Mouse (Mus musculus) right cerebral cortex, postnatal 25 days (tissue): ENCODE data around the gene Ccin.

Experiments used
- DNase-seq: peaks from one replicate; pipeline ENCODE4 v3.0.0; 2022

The Ccin gene

GRCm38 (mm10) chr4:43983181-43983580 is at the start of gene Ccin:
Gene Ccin (plus strand): TSS chr4:43983483.
- DNase-seq = no peak

GRCm38 (mm10) chr4:43936186-43936585 is 47.1 kb upstream of the Ccin start:
- no peak for DNase-seq

GRCm38 (mm10) chr4:43936749-43937674 is 46.3 kb upstream of the Ccin start:
- DNase-seq = no peak

DNA sequence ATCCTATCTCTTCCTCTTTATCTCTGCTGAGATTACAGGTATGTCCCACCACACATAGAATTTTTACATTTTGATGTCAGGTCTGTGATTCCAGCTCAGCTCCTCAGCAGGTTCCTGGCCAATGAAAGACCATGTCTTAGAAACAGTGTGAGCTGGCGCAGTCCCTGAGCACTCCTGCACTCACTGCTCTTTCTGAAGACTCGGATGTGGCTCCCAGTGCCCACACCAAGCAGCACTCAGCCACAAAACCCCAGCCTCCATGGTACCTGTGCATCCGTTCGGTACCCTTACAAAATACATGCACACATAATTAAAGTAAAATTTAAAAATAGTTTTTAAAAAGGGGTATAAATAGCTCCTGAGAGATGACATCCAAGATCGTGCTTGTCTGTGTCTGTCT is 42.0 kb upstream of the Ccin start:
- DNase-seq = no peak

DNA sequence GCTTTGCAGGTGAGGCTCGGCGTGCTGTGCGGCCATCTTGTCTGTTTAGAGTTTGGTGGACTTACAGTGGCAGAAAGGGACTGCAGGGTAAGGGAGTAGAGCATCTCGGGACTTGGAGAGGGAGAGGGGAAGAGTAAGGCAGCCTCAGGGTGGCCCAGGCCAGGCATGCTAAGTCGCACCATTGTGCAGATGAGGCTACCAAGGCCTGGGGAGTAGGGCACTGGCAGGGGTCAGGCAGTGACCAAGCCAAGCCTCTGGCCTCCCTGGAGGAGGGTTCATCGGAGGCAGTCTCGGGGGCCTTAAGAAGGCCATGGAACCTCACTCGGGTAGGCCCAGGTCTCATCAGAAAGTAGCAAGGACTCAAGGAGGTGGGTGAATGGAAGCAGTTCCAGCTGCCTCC is 40.9 kb upstream of the Ccin start:
- no peak for DNase-seq

GRCm38 (mm10) chr4:43947571-43947970 is 35.7 kb upstream of the Ccin start:
- no peak for DNase-seq

GRCm38 (mm10) chr4:43957292-43957845 is 25.9 kb upstream of the Ccin start, which contains the start of gene Glipr2:
Gene Glipr2 (plus strand): TSS chr4:43957401.
- DNase-seq = peak; percentile 53

- DNase-seq = no peak
These were observed 25.3 kb upstream of the Ccin start for GRCm38 (mm10) chr4:43957846-43958461.

DNA sequence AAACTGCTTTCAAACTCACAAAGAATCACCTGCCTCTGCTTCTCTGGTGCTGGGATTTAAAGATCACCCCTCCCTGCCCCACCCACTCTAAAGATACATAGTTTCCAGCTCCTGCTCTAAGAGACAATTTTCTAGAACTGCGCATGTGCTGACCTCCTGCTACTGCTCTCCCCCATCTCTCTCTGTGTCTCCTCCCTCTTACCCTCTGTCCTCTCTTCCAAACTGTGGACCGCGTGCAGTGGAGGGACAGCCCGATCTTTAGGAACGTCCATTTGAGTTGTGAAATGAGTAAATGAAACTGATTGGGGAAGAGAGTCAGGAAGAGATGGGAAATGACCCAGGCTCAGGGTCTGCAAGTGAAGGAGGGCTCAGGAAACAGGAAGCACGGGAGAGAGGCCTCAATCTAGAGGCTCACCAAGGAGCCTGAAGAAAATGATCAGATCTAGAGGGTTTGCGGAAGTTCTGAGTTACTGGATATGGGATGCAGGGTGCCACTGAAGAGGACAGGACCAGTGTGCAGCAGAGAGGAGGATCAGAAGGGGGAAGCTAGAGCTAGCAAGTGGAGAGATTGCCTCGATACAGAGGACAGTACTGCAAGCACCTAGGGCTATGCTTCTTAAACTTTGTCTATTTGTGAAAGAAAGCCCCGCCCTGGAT is 23.6 kb upstream of the Ccin start:
- no peak for DNase-seq

DNA sequence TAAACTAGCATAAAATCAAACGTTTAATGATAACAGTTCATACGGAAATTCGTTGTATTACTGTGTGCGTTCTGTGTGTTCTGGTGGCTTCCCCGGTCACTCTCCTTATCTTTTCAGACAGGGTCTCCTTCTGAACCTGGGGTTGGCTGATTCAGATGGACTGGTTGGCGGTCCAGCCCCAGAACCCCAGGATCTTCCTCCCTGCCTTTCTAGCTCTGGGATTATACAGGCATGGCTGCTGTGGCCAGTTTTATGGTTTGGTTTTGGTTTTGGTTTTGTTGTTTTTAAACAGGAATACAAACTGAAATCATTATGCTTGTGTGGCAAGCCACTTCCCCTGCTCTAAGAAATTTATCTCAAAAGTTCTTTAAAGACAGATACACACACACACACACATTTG is 23.1 kb upstream of the Ccin start:
- DNase-seq = no peak

DNA sequence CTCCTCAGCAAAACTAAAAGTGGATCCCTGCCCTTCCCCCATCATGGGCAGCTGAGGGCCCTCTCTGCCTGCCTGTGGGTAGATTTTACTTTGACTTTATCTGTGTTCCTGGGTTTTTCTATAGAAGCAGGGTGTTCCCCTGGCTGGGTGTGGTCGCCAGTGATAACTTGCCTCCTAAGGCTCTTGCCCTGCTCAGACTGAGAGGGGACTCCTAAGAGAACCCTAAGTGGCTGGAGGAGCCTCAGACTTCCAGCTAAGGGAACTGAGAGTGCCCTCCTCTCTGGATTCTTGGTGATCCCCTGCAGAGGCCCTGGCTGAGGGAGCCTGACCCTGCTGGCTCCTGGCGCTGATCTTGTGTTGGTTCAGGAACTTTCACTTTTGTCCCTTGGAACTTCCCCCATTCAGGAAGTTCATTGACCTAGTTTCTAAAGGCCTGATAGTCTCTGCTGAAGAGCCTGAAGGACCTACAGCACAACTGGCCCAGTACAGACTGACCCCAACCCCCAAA is 18.9 kb upstream of the Ccin start:
- no peak for DNase-seq

GRCm38 (mm10) chr4:43964951-43965684 is 18.2 kb upstream of the Ccin start:
- DNase-seq = no peak

- DNase-seq = no peak
These were observed 17.3 kb upstream of the Ccin start for GRCm38 (mm10) chr4:43965856-43966535.

DNA sequence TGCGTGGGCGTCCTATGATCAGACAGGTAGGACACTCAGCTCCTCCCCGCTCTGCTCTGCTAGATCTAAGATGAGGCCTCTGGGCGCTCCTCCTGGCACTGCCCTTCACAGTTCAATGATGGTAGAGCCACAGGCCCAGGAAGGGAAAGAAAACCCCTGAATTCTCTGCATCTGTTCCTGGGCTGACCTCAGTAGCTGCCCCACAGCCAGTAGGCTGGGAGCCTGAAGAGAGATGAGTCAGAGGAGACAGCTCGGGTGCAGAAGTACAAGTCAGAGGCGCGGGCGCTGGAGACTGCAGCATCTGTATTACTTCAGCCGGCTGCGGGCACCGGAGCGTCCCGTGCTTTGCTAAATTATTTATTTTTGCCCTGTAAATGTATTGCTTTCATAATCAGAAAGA is 14.6 kb upstream of the Ccin start:
- DNase-seq = peak; percentile 35

DNA sequence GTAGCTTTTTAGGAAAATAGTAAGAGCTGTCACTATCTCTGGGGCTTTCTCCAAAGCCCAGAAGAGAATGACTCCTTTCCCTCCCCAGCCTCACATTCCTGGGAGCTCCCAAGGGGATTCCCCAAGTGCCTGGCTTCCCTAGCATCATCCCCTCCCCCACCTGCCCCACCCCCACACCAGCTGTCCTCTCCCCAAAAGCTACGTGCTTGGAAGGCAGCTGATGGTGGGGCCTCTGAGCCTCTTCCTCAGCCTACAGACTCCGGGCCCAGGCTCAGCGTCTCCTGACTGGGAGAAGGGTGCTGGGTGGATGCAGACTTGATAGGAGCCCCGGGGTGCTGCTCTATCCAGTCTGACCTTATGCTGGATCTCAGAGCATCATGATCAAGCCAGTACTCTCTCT is 13.9 kb upstream of the Ccin start:
- DNase-seq = no peak

DNA sequence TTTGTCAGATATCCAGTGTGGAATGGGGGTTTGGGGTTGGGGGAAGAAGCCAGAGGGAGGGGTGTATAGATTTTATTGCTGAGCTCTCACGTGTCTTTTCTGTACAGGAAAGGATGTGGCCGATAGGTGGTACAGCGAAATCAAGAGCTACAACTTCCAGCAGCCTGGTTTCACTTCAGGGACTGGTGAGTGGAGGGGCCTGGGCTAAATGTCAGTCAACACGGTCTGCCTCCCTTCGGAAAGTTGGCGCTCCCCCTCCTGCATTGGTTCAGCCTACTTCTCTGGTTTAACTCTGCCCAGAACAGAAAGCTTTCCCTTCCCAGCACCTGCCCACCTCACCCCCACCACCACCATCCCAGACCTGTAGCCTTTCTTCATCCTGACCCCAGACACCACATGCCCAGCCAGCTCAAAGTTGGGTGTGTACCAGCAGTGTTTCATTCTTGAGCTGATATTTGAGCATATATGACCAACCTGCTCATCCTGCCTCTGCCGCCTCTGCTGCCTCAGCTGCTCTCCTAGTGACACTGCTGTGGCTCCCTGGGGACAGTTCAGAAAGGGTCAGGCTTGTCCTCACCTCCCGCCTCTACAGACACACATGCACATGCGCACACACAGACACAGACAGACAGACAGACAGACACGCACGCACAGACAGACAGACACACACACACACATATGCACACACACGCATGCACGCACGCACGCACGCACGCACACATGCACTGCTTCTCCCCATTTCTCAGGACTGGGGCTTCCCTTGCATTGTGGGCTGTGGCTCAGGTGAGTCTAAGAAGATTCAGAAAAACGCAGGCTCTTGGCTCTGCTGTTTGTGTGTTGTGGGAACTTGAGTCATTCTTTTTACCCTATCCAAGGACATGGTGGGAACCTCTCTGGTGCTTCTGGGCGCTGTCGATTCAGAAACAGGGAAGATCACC is 12.6 kb upstream of the Ccin start:
- DNase-seq = no peak

DNA sequence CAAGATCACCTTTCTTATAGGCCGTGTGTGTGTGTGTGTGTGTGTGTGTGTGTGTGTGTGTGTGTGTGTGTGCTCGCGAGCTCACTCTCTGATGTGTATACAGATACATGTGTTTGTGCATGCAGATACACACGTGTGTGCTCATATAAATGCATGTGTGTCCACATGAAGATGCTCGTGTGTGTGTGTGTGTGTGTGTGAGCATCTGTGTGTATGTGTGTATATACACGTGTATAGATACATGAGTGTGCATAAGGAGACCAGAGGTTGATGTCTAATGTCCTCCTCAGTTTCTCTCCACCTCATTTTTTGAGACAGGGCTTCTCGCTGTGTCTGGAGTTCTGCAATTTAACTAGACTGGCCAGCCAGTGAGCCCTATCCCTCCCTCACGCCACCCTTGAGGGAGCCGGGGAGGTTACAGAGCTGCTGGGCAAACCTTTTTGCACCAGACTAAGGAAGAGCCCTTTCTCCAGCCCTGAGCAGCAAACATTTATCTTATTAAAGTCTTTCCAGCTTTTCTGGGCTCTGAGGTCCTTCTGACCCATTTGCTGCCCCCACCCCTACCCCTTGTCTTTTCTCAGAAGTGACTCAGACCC is 11.6 kb upstream of the Ccin start:
- DNase-seq = no peak

DNA sequence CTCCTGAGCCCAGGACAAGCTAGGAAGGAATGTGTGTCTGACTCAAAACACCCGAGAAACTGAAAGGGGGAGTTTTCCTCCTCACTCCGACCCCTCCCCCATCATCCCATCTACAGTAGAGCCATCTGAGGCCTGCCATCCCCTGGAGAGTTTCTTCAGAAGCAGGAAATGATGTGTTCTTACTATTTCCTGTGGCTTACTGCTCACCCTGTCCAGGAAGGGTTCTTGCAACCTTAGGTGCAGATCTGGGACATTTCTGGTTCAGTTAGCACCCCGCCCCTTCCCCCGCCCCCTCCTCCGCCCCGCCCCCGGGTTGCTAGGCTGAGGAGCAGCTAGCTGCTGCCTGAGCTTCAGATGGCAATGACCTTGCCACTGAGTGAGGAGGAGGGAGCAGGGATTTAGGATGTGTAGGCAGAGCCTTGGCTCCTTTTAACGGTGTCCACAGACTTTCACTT is 11.1 kb upstream of the Ccin start:
- no peak for DNase-seq

- peak; percentile 39 for DNase-seq
These were observed 9.7 kb upstream of the Ccin start for GRCm38 (mm10) chr4:43973526-43973981.
